Mouse (Mus musculus): ENCODE results near the gene Dusp28.

Gene Dusp28

GRCm38 (mm10) chr1:92895089-92895488 lies 11.7 kb upstream of the Dusp28 start:
- Histone ChIP-seq H3K4me3 (replicated peaks; ENCODE audit: low read length) (no peak overlapping the region), H3K36me3 (ENCODE audit: insufficient read depth, low read length) (no peaks in the 10 kb centered on the region), H3K9me3 (ENCODE audit: low read length) (no peaks in the 10 kb centered on the region), H3K27me3 (ENCODE audit: insufficient read depth, low read length) (peaks cover 25% of the 10 kb centered on the region), H3K4me1 (replicated peaks; ENCODE audit: low read depth, low read length) (peaks cover 7% of the 10 kb centered on the region)
- TF ChIP-seq NANOG (IDR thresholded peaks at IDR 0.05; ENCODE audit: borderline replicate concordance, low read length) (no peak), CTCF (conservative IDR thresholded peaks at IDR 0.05; ENCODE audit: low read length) (peak; percentile 93)

GRCm38 (mm10) chr1:92902786-92903185 lies 4.0 kb upstream of the Dusp28 start, which contains the start of gene Ankmy1:
Gene Ankmy1, minus strand, starts transcription at chr1:92902906.
- peaks cover 32% of the 10 kb centered on the region for H3K27me3 ChIP-seq (ENCODE audit: insufficient read depth, low read length)
- peak within 1 kb of the TSS; percentile 63 for H3K4me3 ChIP-seq (replicated peaks; ENCODE audit: low read length)
- TF ChIP-seq CTCF (conservative IDR thresholded peaks at IDR 0.05; ENCODE audit: low read length) (no peak), NANOG (IDR thresholded peaks at IDR 0.05; ENCODE audit: borderline replicate concordance, low read length) (no peak), POU5F1 (IDR thresholded peaks at IDR 0.05; ENCODE audit: borderline replicate concordance, low read length) (no peak)
- H3K9me3 ChIP-seq (ENCODE audit: low read length) = no peaks in the 10 kb centered on the region
- H3K36me3 ChIP-seq (ENCODE audit: insufficient read depth, low read length) = peaks cover 8% of the 10 kb centered on the region
- peaks cover 32% of the 10 kb centered on the region for H3K4me1 ChIP-seq (replicated peaks; ENCODE audit: low read depth, low read length)

GRCm38 (mm10) chr1:92903627-92904026 lies 3.2 kb upstream of the Dusp28 start:
- no peak for TF ChIP-seq POU5F1 (IDR thresholded peaks at IDR 0.05; ENCODE audit: borderline replicate concordance, low read length)
- no peak for TF ChIP-seq NANOG (IDR thresholded peaks at IDR 0.05; ENCODE audit: borderline replicate concordance, low read length)
- H3K36me3 ChIP-seq (ENCODE audit: insufficient read depth, low read length) = peaks cover 8% of the 10 kb centered on the region
- peaks cover 39% of the 10 kb centered on the region for H3K4me1 ChIP-seq (replicated peaks; ENCODE audit: low read depth, low read length)
- H3K4me3 ChIP-seq (replicated peaks; ENCODE audit: low read length) = no peak overlapping the region
- no peaks in the 10 kb centered on the region for H3K9me3 ChIP-seq (ENCODE audit: low read length)
- H3K27me3 ChIP-seq (ENCODE audit: insufficient read depth, low read length) = peaks cover 32% of the 10 kb centered on the region

- H3K4me3 ChIP-seq (replicated peaks; ENCODE audit: low read length) = no peak overlapping the region
- H3K9me3 ChIP-seq (ENCODE audit: low read length) = no peaks in the 10 kb centered on the region
- peaks cover 8% of the 10 kb centered on the region for H3K36me3 ChIP-seq (ENCODE audit: insufficient read depth, low read length)
- TF ChIP-seq POU5F1 (IDR thresholded peaks at IDR 0.05; ENCODE audit: borderline replicate concordance, low read length) (no peak), NANOG (IDR thresholded peaks at IDR 0.05; ENCODE audit: borderline replicate concordance, low read length) (no peak), CTCF (conservative IDR thresholded peaks at IDR 0.05; ENCODE audit: low read length) (no peak)
- peaks cover 45% of the 10 kb centered on the region for H3K4me1 ChIP-seq (replicated peaks; ENCODE audit: low read depth, low read length)
- peaks cover 33% of the 10 kb centered on the region for H3K27me3 ChIP-seq (ENCODE audit: insufficient read depth, low read length)
These were observed 974 bp upstream of the Dusp28 start for GRCm38 (mm10) chr1:92905703-92906310.

- Histone ChIP-seq H3K4me3 (replicated peaks; ENCODE audit: low read length) (peak overlapping the region; percentile 94), H3K36me3 (ENCODE audit: insufficient read depth, low read length) (peaks cover 8% of the 10 kb centered on the region), H3K27me3 (ENCODE audit: insufficient read depth, low read length) (peaks cover 34% of the 10 kb centered on the region), H3K9me3 (ENCODE audit: low read length) (no peaks in the 10 kb centered on the region), H3K4me1 (replicated peaks; ENCODE audit: low read depth, low read length) (peaks cover 53% of the 10 kb centered on the region)
- TF ChIP-seq NANOG (IDR thresholded peaks at IDR 0.05; ENCODE audit: borderline replicate concordance, low read length) = no peak
- TF ChIP-seq POU5F1 (IDR thresholded peaks at IDR 0.05; ENCODE audit: borderline replicate concordance, low read length) = no peak
- TF ChIP-seq CTCF (conservative IDR thresholded peaks at IDR 0.05; ENCODE audit: low read length) = no peak
These were observed 1.0 kb downstream of the Dusp28 start for GRCm38 (mm10) chr1:92907632-92908360.

- Histone ChIP-seq H3K4me1 (replicated peaks; ENCODE audit: low read depth, low read length) (peaks cover 45% of the 10 kb centered on the region), H3K4me3 (replicated peaks; ENCODE audit: low read length) (no peak overlapping the region), H3K9me3 (ENCODE audit: low read length) (no peaks in the 10 kb centered on the region), H3K36me3 (ENCODE audit: insufficient read depth, low read length) (peaks cover 8% of the 10 kb centered on the region), H3K27me3 (ENCODE audit: insufficient read depth, low read length) (peaks cover 37% of the 10 kb centered on the region)
- TF ChIP-seq CTCF (conservative IDR thresholded peaks at IDR 0.05; ENCODE audit: low read length) (no peak), POU5F1 (IDR thresholded peaks at IDR 0.05; ENCODE audit: borderline replicate concordance, low read length) (no peak), NANOG (IDR thresholded peaks at IDR 0.05; ENCODE audit: borderline replicate concordance, low read length) (no peak)
These were observed 1.9 kb downstream of the Dusp28 start for GRCm38 (mm10) chr1:92908664-92909063.

- Histone ChIP-seq H3K9me3 (ENCODE audit: low read length) (no peaks in the 10 kb centered on the region), H3K27me3 (ENCODE audit: insufficient read depth, low read length) (peaks cover 37% of the 10 kb centered on the region), H3K4me3 (replicated peaks; ENCODE audit: low read length) (no peak overlapping the region), H3K4me1 (replicated peaks; ENCODE audit: low read depth, low read length) (peaks cover 46% of the 10 kb centered on the region), H3K36me3 (ENCODE audit: insufficient read depth, low read length) (peaks cover 8% of the 10 kb centered on the region)
- TF ChIP-seq CTCF (conservative IDR thresholded peaks at IDR 0.05; ENCODE audit: low read length) (peak; percentile 60), NANOG (IDR thresholded peaks at IDR 0.05; ENCODE audit: borderline replicate concordance, low read length) (no peak)
These were observed 2.3 kb downstream of the Dusp28 start for GRCm38 (mm10) chr1:92909068-92909467.

GRCm38 (mm10) chr1:92910239-92910885 lies 3.6 kb downstream of the Dusp28 start, which contains the start of gene Rnpepl1:
Gene Rnpepl1, plus strand, starts transcription at chr1:92910783.
- TF ChIP-seq NANOG (IDR thresholded peaks at IDR 0.05; ENCODE audit: borderline replicate concordance, low read length) = no peak
- no peak for TF ChIP-seq CTCF (conservative IDR thresholded peaks at IDR 0.05; ENCODE audit: low read length)
- no peak for TF ChIP-seq POU5F1 (IDR thresholded peaks at IDR 0.05; ENCODE audit: borderline replicate concordance, low read length)
- peaks cover 51% of the 10 kb centered on the region for H3K4me1 ChIP-seq (replicated peaks; ENCODE audit: low read depth, low read length)

More at GRCm38 (mm10) chr1:92910239-92910885, 3.6 kb downstream of the Dusp28 start, which contains the start of gene Rnpepl1:
- no peaks in the 10 kb centered on the region for H3K9me3 ChIP-seq (ENCODE audit: low read length)
- H3K36me3 ChIP-seq (ENCODE audit: insufficient read depth, low read length) = peaks cover 16% of the 10 kb centered on the region
- H3K27me3 ChIP-seq (ENCODE audit: insufficient read depth, low read length) = peaks cover 37% of the 10 kb centered on the region
- peak within 1 kb of the TSS; percentile 84 for H3K4me3 ChIP-seq (replicated peaks; ENCODE audit: low read length)
